Mouse (Mus musculus): ENCODE measurements around the gene Ccdc14. TPM values are rescaled to one million over a fixed set of nuclear protein-coding genes. Genes with fewer than 3 reads are reported as not detected.
A peak's percentile ranks its signal among the peaks of the same experiment; 100 is the strongest.
"Not testable (repeated sequence)": the region's sequence is repeated elsewhere in the genome, so short reads cannot be mapped to it uniquely, and the experiment has no call there.

Gene Ccdc14
- polyA plus RNA-seq (2014; fragmentation: Nextera tagmentation; extraction: Ambion mirVana) = 11.1 and 11.2 TPM in 2 replicates

DNA sequence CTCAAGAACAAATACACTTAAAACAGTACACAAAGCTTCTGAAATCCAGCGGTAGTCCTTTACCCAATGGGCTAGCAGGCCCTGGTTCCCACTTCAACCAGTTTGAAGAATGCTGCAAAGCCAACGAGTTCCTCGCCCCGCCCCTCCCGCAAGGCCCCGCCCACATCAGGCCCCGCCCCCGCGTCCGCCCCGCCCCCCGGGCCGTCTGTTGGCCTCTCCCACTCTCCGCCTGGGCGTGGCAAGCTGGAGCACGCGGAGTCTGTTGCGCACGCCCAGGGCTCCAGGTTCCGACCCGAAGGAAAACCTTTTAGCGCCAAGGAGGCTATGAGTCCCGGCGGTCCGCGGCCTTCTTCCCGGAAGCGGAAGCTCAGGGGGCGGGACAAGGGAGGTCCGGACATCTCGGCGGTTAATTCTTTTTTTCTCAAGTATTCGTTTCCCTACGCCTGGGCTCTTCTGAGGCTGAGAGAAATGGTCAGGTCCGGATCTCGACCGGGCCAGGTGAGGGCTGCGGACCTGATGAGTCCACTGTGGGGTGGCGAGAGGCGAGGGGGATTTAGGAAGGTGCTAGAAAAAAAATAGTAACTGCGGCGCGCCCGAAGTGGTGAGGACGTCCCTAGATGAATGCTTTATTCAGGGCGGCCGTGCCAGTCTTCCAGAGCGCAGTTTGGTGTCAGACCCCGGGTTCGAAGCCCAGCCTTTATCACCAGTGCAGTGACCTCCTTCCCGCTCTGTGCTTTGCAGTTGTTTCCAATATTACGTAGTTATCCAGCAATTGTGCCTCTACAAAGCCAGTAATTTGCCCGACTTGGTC is at the start of gene Ccdc14:
Gene Ccdc14 (plus strand): TSS at position 283 of the 811 bp plus-strand sequence.
- no peaks in the 10 kb centered on the region for H3K27me3 ChIP-seq (ENCODE audit: control insufficient read depth, insufficient read depth, low read length)
- peaks cover 7% of the 10 kb centered on the region; the same call in 1 of the 2 replicates for H3K4me1 ChIP-seq (ENCODE audit: control insufficient read depth, insufficient read depth, low read length)
- ATAC-seq (ENCODE audit: low FRiP score) (peak; percentile 95), DNase-seq (ENCODE audit: low spot score, missing footprints) (peak; percentile 99)
- peak within 1 kb of the TSS; percentile 60 for H3K4me2 ChIP-seq
- H3K9me3 ChIP-seq (ENCODE audit: control insufficient read depth, low read length) = no peaks in the 10 kb centered on the region
- H3K4me3 ChIP-seq (ENCODE audit: low read depth, low read length) = peak within 1 kb of the TSS; percentile 59
- WGBS = under 1% methylated on average over 53 of the region's 53 CpGs
- H3K27ac ChIP-seq (ENCODE audit: low read depth, low read length) = peak within 1 kb of the TSS; percentile 3; the same call in 1 of the 2 replicates
- H3K9ac ChIP-seq (ENCODE audit: low read length) = peak within 1 kb of the TSS; percentile 77
- H3K36me3 ChIP-seq (ENCODE audit: control insufficient read depth, insufficient read depth, low read length) = no peaks in the 10 kb centered on the region

DNA sequence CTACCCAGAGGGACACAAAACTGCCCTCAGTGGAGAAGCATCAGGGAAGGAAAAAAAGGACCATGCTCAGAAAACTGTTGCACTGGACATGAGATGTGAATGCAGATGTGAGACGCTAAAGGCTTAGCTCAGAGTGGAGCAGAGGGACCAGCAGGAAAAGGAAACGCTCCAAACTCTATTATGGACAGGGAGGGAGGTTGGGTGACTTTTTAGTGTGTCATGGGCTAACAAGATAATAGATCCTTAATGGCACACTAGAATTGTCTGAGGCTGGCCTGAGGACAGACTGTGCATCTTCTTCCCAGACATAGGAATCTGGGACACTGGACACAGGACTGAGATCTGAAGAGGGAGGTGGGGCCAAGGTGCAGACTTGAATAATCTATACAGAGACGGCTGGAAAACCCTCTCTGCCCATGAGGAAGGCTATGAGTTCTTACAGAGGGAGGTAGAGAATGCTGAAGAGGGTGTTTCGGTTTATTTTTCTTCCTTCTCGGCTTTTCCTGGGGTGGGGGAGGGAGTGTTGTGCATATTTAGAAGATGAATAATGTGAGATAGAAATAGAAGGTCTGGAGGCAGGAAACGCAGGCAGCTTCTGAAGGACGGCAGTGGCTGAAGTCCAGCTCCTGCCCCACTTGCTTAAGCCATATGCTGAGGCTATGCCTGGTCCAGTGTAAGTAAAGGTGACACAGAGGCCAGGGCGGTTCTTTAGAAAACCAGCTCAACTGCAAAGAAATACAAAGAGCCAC is 46.7 kb upstream of the Ccdc14 start:
- DNase-seq (ENCODE audit: low spot score, missing footprints) (no peak), ATAC-seq (ENCODE audit: low FRiP score) (no peak)
- H3K9me3 ChIP-seq (ENCODE audit: control insufficient read depth, low read length) = no peaks in the 10 kb centered on the region
- H3K27me3 ChIP-seq (ENCODE audit: control insufficient read depth, insufficient read depth, low read length) = no peaks in the 10 kb centered on the region
- no peaks in the 10 kb centered on the region for H3K4me1 ChIP-seq (ENCODE audit: control insufficient read depth, insufficient read depth, low read length)
- no peak overlapping the region for H3K4me2 ChIP-seq
- no peaks in the 10 kb centered on the region for H3K36me3 ChIP-seq (ENCODE audit: control insufficient read depth, insufficient read depth, low read length)
- no peak overlapping the region for H3K4me3 ChIP-seq (ENCODE audit: low read depth, low read length)
- H3K9ac ChIP-seq (ENCODE audit: low read length) = no peak overlapping the region
- WGBS = 75% methylated on average over 8 of the region's 8 CpGs
- H3K27ac ChIP-seq (ENCODE audit: low read depth, low read length) = no peak overlapping the region; the same call in 1 of the 2 replicates

DNA sequence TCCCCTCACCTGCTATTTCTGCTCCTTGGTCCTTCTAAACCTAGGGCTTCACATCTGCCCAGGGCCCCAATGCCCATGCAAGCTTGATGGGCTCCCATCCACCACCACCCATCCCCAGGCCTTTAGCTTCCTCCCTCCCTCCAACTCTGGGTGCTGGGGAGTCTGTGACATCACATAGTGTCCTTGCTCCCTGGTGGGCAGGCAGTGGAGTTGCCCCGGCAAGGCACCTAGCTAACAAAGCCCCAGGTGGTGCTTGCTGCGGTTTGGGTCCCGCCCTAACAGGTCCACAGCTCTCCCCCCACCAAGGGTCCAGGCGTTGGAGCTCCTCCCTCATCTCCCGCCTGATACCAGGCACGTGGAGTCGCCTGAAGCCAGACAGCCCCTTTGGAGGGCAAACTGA is 40.8 kb upstream of the Ccdc14 start, which contains the start of gene Ropn1:
Gene Ropn1 (plus strand): TSS at position 301 of the 400 bp plus-strand sequence.
- Histone ChIP-seq H3K27ac (ENCODE audit: low read depth, low read length) (no peak within 1 kb of the TSS), H3K4me2 (no peak within 1 kb of the TSS), H3K4me3 (ENCODE audit: low read depth, low read length) (no peak within 1 kb of the TSS), H3K27me3 (ENCODE audit: control insufficient read depth, insufficient read depth, low read length) (no peaks in the 10 kb centered on the region), H3K9ac (ENCODE audit: low read length) (no peak within 1 kb of the TSS), H3K9me3 (ENCODE audit: control insufficient read depth, low read length) (no peaks in the 10 kb centered on the region), H3K36me3 (ENCODE audit: control insufficient read depth, insufficient read depth, low read length) (no peaks in the 10 kb centered on the region), H3K4me1 (ENCODE audit: control insufficient read depth, insufficient read depth, low read length) (no peaks in the 10 kb centered on the region)
- WGBS = 60% methylated on average over 7 of the region's 7 CpGs
- DNase-seq (ENCODE audit: low spot score, missing footprints) (no peak), ATAC-seq (ENCODE audit: low FRiP score) (no peak)

DNA sequence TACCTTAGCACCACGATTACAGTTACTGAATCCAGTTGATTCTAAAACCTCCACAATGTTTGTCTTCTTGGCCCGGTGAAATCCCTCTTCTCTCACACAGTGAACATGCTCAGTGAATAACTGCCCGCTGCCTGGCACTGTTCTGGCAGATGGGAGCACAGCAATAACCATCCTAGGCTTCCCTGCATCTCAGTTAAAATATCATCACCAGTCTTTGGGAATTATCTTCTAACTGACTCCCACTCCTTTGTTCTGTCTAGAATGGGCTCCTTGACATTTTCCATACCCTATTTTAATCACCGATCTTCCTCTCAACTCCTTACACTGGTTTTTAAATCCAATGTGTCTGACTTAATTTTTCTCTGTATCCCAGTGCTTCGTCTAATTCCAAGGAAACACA is 37.4 kb upstream of the Ccdc14 start:
- ATAC-seq (ENCODE audit: low FRiP score) (no peak), DNase-seq (ENCODE audit: low spot score, missing footprints) (no peak)
- Histone ChIP-seq H3K9me3 (ENCODE audit: control insufficient read depth, low read length) (no peaks in the 10 kb centered on the region), H3K27me3 (ENCODE audit: control insufficient read depth, insufficient read depth, low read length) (no peaks in the 10 kb centered on the region), H3K9ac (ENCODE audit: low read length) (no peak overlapping the region), H3K4me1 (ENCODE audit: control insufficient read depth, insufficient read depth, low read length) (peaks cover 1% of the 10 kb centered on the region; the same call in 1 of the 2 replicates), H3K27ac (ENCODE audit: low read depth, low read length) (no peak overlapping the region), H3K4me2 (no peak overlapping the region), H3K36me3 (ENCODE audit: control insufficient read depth, insufficient read depth, low read length) (no peaks in the 10 kb centered on the region), H3K4me3 (ENCODE audit: low read depth, low read length) (no peak overlapping the region)
- 89% methylated on average over 5 of the region's 5 CpGs for WGBS

DNA sequence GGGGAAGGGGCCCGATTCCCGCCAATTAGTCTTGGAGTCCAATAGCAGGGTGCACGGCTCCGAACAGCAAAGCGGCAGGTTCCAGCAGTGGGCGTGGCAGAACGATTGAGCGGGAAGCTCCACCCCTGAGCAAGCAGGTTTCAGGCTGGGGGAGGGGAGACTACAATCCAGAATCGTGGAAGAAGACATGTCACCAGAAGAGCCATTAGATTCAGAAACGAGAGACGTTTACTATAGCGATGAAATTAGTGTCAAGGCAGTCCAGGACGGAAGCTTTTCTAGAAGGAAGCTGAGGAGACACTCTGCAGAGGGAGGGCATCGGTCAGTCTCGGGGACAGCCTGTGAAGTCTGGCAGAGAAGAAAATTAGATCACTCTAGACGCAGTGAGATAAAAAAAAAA is 32.9 kb upstream of the Ccdc14 start:
- not testable (repeated sequence) for DNase-seq (ENCODE audit: low spot score, missing footprints); ATAC-seq (ENCODE audit: low FRiP score); H3K4me1 ChIP-seq (ENCODE audit: control insufficient read depth, insufficient read depth, low read length); H3K36me3 ChIP-seq (ENCODE audit: control insufficient read depth, insufficient read depth, low read length); H3K27ac ChIP-seq (ENCODE audit: low read depth, low read length); H3K27me3 ChIP-seq (ENCODE audit: control insufficient read depth, insufficient read depth, low read length); H3K9me3 ChIP-seq (ENCODE audit: control insufficient read depth, low read length)
- H3K4me2 ChIP-seq = peak overlapping the region; percentile 51
- peak overlapping the region; percentile 3 for H3K9ac ChIP-seq (ENCODE audit: low read length)
- 5% methylated on average over 16 of the region's 16 CpGs for WGBS
- H3K4me3 ChIP-seq (ENCODE audit: low read depth, low read length) = peak overlapping the region; percentile 22

DNA sequence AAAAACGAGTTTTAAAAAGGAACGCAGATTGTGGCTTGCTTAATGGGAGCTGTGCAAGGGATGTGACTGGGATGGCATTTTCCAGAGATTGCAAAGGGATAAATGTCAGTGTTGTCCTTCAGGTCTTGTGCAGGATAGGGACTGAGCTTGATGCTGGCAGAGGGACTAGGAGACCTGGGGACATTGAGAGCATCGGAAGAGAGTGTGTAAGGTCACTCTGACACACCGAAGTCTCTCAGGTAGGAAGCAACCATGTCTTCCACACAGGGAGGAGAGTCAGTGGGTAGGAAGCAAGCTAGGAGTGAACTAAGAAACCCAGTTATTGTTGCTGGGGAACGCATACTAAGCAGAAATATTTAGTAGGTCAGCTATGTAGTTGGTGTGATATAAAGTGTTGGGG is 32.4 kb upstream of the Ccdc14 start:
- Histone ChIP-seq H3K27me3 (ENCODE audit: control insufficient read depth, insufficient read depth, low read length) (no peaks in the 10 kb centered on the region), H3K9ac (ENCODE audit: low read length) (peak overlapping the region; percentile 3), H3K4me3 (ENCODE audit: low read depth, low read length) (peak overlapping the region; percentile 22), H3K9me3 (ENCODE audit: control insufficient read depth, low read length) (no peaks in the 10 kb centered on the region), H3K36me3 (ENCODE audit: control insufficient read depth, insufficient read depth, low read length) (no peaks in the 10 kb centered on the region), H3K4me1 (ENCODE audit: control insufficient read depth, insufficient read depth, low read length) (peaks cover 4% of the 10 kb centered on the region; the same call in 1 of the 2 replicates), H3K27ac (ENCODE audit: low read depth, low read length) (no peak overlapping the region), H3K4me2 (peak overlapping the region; percentile 51)
- ATAC-seq (ENCODE audit: low FRiP score) (no peak), DNase-seq (ENCODE audit: low spot score, missing footprints) (no peak)
- WGBS = 31% methylated on average over 5 of the region's 5 CpGs

DNA sequence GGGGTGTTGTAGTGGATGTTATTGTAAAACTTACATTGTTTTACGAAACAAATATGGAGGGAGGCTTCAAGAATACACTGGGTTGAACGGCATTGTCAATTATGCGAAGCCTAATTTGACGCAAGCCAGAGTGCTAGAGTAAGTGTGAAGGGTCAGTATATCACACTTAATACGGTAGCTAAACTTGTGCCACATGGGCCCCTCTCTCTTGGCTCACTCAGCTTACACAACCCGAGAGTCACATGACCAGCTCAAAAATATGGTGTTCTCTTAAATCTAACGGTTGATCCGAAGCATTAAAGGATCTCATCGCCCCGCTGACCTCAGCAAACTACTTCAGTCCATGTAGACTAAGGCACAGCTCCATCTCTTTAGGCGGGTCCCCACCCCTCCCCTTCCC is 32.0 kb upstream of the Ccdc14 start:
- 38% methylated on average over 11 of the region's 11 CpGs for WGBS
- Histone ChIP-seq H3K27ac (ENCODE audit: low read depth, low read length) (no peak overlapping the region), H3K4me1 (ENCODE audit: control insufficient read depth, insufficient read depth, low read length) (peaks cover 4% of the 10 kb centered on the region; the same call in 1 of the 2 replicates), H3K27me3 (ENCODE audit: control insufficient read depth, insufficient read depth, low read length) (no peaks in the 10 kb centered on the region), H3K4me3 (ENCODE audit: low read depth, low read length) (peak overlapping the region; percentile 11; the same call in 1 of the 2 replicates), H3K9ac (ENCODE audit: low read length) (no peak overlapping the region; the same call in 1 of the 2 replicates), H3K9me3 (ENCODE audit: control insufficient read depth, low read length) (no peaks in the 10 kb centered on the region), H3K4me2 (peak overlapping the region; percentile 51), H3K36me3 (ENCODE audit: control insufficient read depth, insufficient read depth, low read length) (no peaks in the 10 kb centered on the region)
- ATAC-seq (ENCODE audit: low FRiP score) = peak; percentile 46; the same call in 1 of the 2 replicates
- DNase-seq (ENCODE audit: low spot score, missing footprints) = peak; percentile 88

DNA sequence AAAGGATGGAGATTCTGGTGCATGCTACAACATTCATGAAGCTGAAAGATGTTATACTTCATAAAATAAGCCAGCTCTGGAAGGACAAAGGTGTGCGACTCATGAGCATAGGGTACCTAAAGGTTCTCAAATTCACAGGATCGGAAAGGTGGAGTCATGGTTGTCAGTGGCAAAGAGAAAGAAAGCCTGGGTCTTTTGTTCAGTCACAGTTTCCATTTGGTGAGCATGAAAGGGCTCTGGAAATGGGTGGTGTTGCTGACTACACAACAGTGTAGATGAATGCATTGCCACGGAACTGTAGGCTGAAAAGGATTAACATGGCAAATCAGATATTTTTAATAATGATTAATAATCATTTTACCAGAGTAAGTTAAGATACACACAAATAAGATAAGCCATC is 25.9 kb upstream of the Ccdc14 start:
- Histone ChIP-seq H3K9ac (ENCODE audit: low read length) (no peak overlapping the region), H3K27me3 (ENCODE audit: control insufficient read depth, insufficient read depth, low read length) (peaks cover 2% of the 10 kb centered on the region; the same call in 1 of the 2 replicates), H3K4me2 (no peak overlapping the region), H3K36me3 (ENCODE audit: control insufficient read depth, insufficient read depth, low read length) (no peaks in the 10 kb centered on the region), H3K27ac (ENCODE audit: low read depth, low read length) (no peak overlapping the region), H3K4me1 (ENCODE audit: control insufficient read depth, insufficient read depth, low read length) (no peaks in the 10 kb centered on the region), H3K9me3 (ENCODE audit: control insufficient read depth, low read length) (no peaks in the 10 kb centered on the region), H3K4me3 (ENCODE audit: low read depth, low read length) (no peak overlapping the region)
- WGBS = 77% methylated on average over 3 of the region's 3 CpGs
- DNase-seq (ENCODE audit: low spot score, missing footprints) = no peak
- no peak for ATAC-seq (ENCODE audit: low FRiP score)

Measured in midbrain, embryonic 11.5 days (tissue).